Comparison of ENCODE assay signal across 8 mouse cellular contexts in genomic region chrX:36903115-36903768, GRCm38 (mm10). TPM values are rescaled to one million over a fixed set of nuclear protein-coding genes. Genes with fewer than 3 reads are reported as not detected.
DNase-seq lines count a peak whose midpoint lies in the region; ATAC-seq and TF ChIP-seq lines count a peak whose summit lies in the region.

No protein-coding gene starts in this region.

- H3K9me3 ChIP-seq in embryonic facial prominence, embryonic 13.5 days: no peaks in the 10 kb centered on the region
- H3K9me3 ChIP-seq in limb, embryonic 13.5 days: no peaks in the 10 kb centered on the region
- H3K9me3 ChIP-seq in midbrain, embryonic 16.5 days (replicated peaks; ENCODE audit: control insufficient read depth, low read length, poor library complexity, severe bottlenecking): no peaks in the 10 kb centered on the region

- H3K79me2 ChIP-seq in heart, adult 2 months (replicated peaks; ENCODE audit: control insufficient read depth, insufficient read depth, low read length): no peaks in the 10 kb centered on the region

- no peaks in the 10 kb centered on the region for H3K4me1 ChIP-seq in embryonic facial prominence, embryonic 13.5 days
- H3K4me1 ChIP-seq in heart, adult 2 months (ENCODE audit: control insufficient read depth, insufficient read depth, low read length): no peaks in the 10 kb centered on the region
- 0 out of 2 replicates have a peak, but pooled peaks cover 3% of the 10 kb centered on the region for H3K4me1 ChIP-seq in limb, embryonic 13.5 days
- no peaks in the 10 kb centered on the region for H3K4me1 ChIP-seq in midbrain, embryonic 16.5 days (ENCODE audit: control insufficient read depth, insufficient read depth, low read length)

- H3K27ac ChIP-seq in embryonic facial prominence, embryonic 13.5 days: peak overlapping the region; percentile 64; the same call in 1 of the 2 replicates
- H3K27ac ChIP-seq in heart, adult 2 months: peak overlapping the region; percentile 89
- peak overlapping the region; percentile 55; the same call in 1 of the 2 replicates for H3K27ac ChIP-seq in limb, embryonic 13.5 days
- peak overlapping the region; percentile 88 for H3K27ac ChIP-seq in midbrain, embryonic 16.5 days (ENCODE audit: low read length)

- DNase-seq in 3134 (ENCODE audit: extremely low read depth, insufficient read length, low spot score): peak; percentile 82
- peak; percentile 90 for DNase-seq in adrenal gland, postnatal 36 days
- DNase-seq in heart, adult 2 months: peak; percentile 93
- peak; percentile 92 to 93 for DNase-seq in kidney, adult 8-10 months
- DNase-seq in spleen, postnatal 10 days (ENCODE audit: low spot score in 2 of 2): peak; percentile 81 to 91

- H3K27me3 ChIP-seq in embryonic facial prominence, embryonic 13.5 days: no peaks in the 10 kb centered on the region
- no peaks in the 10 kb centered on the region for H3K27me3 ChIP-seq in heart, adult 2 months (ENCODE audit: control insufficient read depth, insufficient read depth, low read length)
- H3K27me3 ChIP-seq in limb, embryonic 13.5 days: no peaks in the 10 kb centered on the region
- no peaks in the 10 kb centered on the region for H3K27me3 ChIP-seq in midbrain, embryonic 16.5 days (ENCODE audit: control insufficient read depth, insufficient read depth, low read depth, low read length)

- H3K4me2 ChIP-seq in embryonic facial prominence, embryonic 13.5 days: peak overlapping the region; percentile 70
- H3K4me2 ChIP-seq in limb, embryonic 13.5 days (replicated peaks): peak overlapping the region; percentile 72
- peak overlapping the region; percentile 53 for H3K4me2 ChIP-seq in midbrain, embryonic 16.5 days (ENCODE audit: low read length)

- TF ChIP-seq CTCF in heart, adult 2 months (IDR thresholded peaks at IDR 0.05): peak; percentile 36

- peak overlapping the region; percentile 73 for H3K9ac ChIP-seq in embryonic facial prominence, embryonic 13.5 days
- H3K9ac ChIP-seq in heart, adult 2 months (ENCODE audit: low read depth, low read length): peak overlapping the region; percentile 81
- peak overlapping the region; percentile 69 for H3K9ac ChIP-seq in limb, embryonic 13.5 days
- peak overlapping the region; percentile 70 for H3K9ac ChIP-seq in midbrain, embryonic 16.5 days (ENCODE audit: low read depth, low read length)

- peak; percentile 93 for TF ChIP-seq POLR2A in heart, adult 2 months (IDR thresholded peaks at IDR 0.05; ENCODE audit: insufficient read depth, low read depth, low read length)

- H3K36me3 ChIP-seq in embryonic facial prominence, embryonic 13.5 days: no peaks in the 10 kb centered on the region
- H3K36me3 ChIP-seq in heart, adult 2 months (ENCODE audit: control insufficient read depth, insufficient read depth, low read length): no peaks in the 10 kb centered on the region
- H3K36me3 ChIP-seq in limb, embryonic 13.5 days: no peaks in the 10 kb centered on the region
- no peaks in the 10 kb centered on the region for H3K36me3 ChIP-seq in midbrain, embryonic 16.5 days (ENCODE audit: control insufficient read depth, insufficient read depth, low read length)

- 26% methylated on average over 31 of the region's 32 CpGs for whole genome bisulfite sequencing in embryonic facial prominence, embryonic 13.5 days
- WGBS in heart, adult 2 months: 20% methylated on average over 31 of the region's 32 CpGs
- 16% methylated on average over 30 of the region's 32 CpGs for WGBS in limb, embryonic 13.5 days
- WGBS in midbrain, embryonic 16.5 days: 14% methylated on average over 31 of the region's 32 CpGs

- TF ChIP-seq EP300 in heart, adult 2 months (IDR thresholded peaks at IDR 0.05; ENCODE audit: insufficient read depth, low read depth, low read length): peak; percentile 44; the same call in 1 of the 2 replicates

- ATAC-seq in embryonic facial prominence, embryonic 13.5 days (ENCODE audit: insufficient number of reproducible peaks, insufficient read depth, low FRiP score, low TSS enrichment, low read depth): peak; percentile 85
- peak; percentile 90 for ATAC-seq in limb, embryonic 13.5 days (ENCODE audit: low FRiP score, low read depth)
- peak; percentile 92 for ATAC-seq in midbrain, embryonic 16.5 days

- H3K4me3 ChIP-seq in embryonic facial prominence, embryonic 13.5 days: peak overlapping the region; percentile 55
- peak overlapping the region; percentile 53 for H3K4me3 ChIP-seq in heart, adult 2 months
- H3K4me3 ChIP-seq in limb, embryonic 13.5 days: peak overlapping the region; percentile 56
- peak overlapping the region; percentile 59 for H3K4me3 ChIP-seq in midbrain, embryonic 16.5 days (ENCODE audit: low read depth, low read length)

- intact Hi-C loops in heart, adult 2 months (cut with DNase I): loop anchor here (2.0 to 10.0 kb wide), 3 partner anchors 41 to 138 kb away; no protein-coding TSS in a partner anchor

RNA-seq across cellular contexts. Expression of gene Nkrf, which starts 0.5 kb away (rescaled TPM):
- total RNA-seq in adrenal gland, postnatal 36 days (2021): 10 to 100 TPM; 10.6 to 14.6 TPM
- 1.5 TPM in 2 replicates for polyA plus RNA-seq in embryonic facial prominence, embryonic 13.5 days (2015; fragmentation: Nextera tagmentation; extraction: Ambion mirVana)
- 1 to 10 TPM; 3.0 to 3.3 TPM for total RNA-seq in heart, adult 2 months (2021)
- 0.74 and 1.6 TPM in 2 replicates for polyA plus RNA-seq in heart, adult 2 months (2012; rRNA removed)
- 1.5 TPM in 2 replicates for polyA plus RNA-seq in limb, embryonic 13.5 days (2015; fragmentation: Nextera tagmentation; extraction: Ambion mirVana)
- 19.5 and 20.3 TPM in 2 replicates for polyA plus RNA-seq in midbrain, embryonic 16.5 days (2015; fragmentation: Nextera tagmentation; extraction: Ambion mirVana)

RNA-seq across cellular contexts. Expression of gene C330007P06Rik, which starts 29.3 kb away (rescaled TPM):
- 10 to 100 TPM; 50.3 to 51.5 TPM for total RNA-seq in adrenal gland, postnatal 36 days (2021)
- polyA plus RNA-seq in embryonic facial prominence, embryonic 13.5 days (2015; fragmentation: Nextera tagmentation; extraction: Ambion mirVana): 37.5 and 39.6 TPM in 2 replicates
- 10 to 100 TPM; 15.7 to 17.4 TPM for total RNA-seq in heart, adult 2 months (2021)
- polyA plus RNA-seq in heart, adult 2 months (2012; rRNA removed): 7.4 and 9.7 TPM in 2 replicates
- polyA plus RNA-seq in limb, embryonic 13.5 days (2015; fragmentation: Nextera tagmentation; extraction: Ambion mirVana): 33.8 and 34.3 TPM in 2 replicates
- 20.9 and 21.0 TPM in 2 replicates for polyA plus RNA-seq in midbrain, embryonic 16.5 days (2015; fragmentation: Nextera tagmentation; extraction: Ambion mirVana)

RNA-seq across cellular contexts. Expression of gene Ube2a, which starts 29.5 kb away (rescaled TPM):
- total RNA-seq in adrenal gland, postnatal 36 days (2021): 10 to 100 TPM; 63.2 to 66.3 TPM
- 132 and 136 TPM in 2 replicates for polyA plus RNA-seq in embryonic facial prominence, embryonic 13.5 days (2015; fragmentation: Nextera tagmentation; extraction: Ambion mirVana)
- 10 to 100 TPM; 62.6 to 76.5 TPM for total RNA-seq in heart, adult 2 months (2021)
- polyA plus RNA-seq in heart, adult 2 months (2012; rRNA removed): 39.4 and 65.7 TPM in 2 replicates
- 123 TPM in 2 replicates for polyA plus RNA-seq in limb, embryonic 13.5 days (2015; fragmentation: Nextera tagmentation; extraction: Ambion mirVana)
- polyA plus RNA-seq in midbrain, embryonic 16.5 days (2015; fragmentation: Nextera tagmentation; extraction: Ambion mirVana): 114 and 116 TPM in 2 replicates

Comparison
In these comparisons a context has a peak if more than half of its experiments do, and no peak if none do; other contexts are left out.
1. Peak in every context shown above with its lines: DNase-seq, ATAC-seq, H3K4me3 ChIP-seq and H3K27ac ChIP-seq.